Mouse (Mus musculus) right cerebral cortex, postnatal 10 days (tissue): ENCODE data around the gene Anapc15-ps.

Experiments
- DNase-seq, 2 experiments: peaks; one replicate each; pipeline ENCODE4 v3.0.0; 2021; ENCODE audit warnings: low spot score in 2 of 2

The Anapc15-ps gene

GRCm38 (mm10) chr10:95689833-95690232 lies 16.6 kb upstream of the Anapc15-ps start:
- no peak for DNase-seq

DNA sequence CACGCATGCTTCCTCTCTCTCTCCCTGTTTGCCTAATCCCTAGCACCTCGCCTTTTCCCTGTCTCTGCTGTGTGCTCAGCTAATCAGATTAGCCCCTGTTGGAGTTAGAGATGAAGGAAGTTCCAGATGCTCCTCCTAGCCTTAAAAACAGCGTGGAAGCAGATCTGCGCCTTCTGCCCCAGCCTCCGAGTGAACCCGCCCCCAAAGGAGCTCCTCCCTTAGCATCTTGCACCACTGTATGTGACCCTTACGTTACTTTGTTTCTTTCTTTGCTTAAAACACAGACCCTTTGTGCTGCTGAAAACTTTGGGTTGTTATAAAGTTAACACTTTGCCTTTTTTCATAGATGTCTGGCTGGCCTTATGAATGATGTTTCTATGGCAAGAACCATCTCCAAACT lies 15.8 kb upstream of the Anapc15-ps start:
- DNase-seq, result no peak

DNA sequence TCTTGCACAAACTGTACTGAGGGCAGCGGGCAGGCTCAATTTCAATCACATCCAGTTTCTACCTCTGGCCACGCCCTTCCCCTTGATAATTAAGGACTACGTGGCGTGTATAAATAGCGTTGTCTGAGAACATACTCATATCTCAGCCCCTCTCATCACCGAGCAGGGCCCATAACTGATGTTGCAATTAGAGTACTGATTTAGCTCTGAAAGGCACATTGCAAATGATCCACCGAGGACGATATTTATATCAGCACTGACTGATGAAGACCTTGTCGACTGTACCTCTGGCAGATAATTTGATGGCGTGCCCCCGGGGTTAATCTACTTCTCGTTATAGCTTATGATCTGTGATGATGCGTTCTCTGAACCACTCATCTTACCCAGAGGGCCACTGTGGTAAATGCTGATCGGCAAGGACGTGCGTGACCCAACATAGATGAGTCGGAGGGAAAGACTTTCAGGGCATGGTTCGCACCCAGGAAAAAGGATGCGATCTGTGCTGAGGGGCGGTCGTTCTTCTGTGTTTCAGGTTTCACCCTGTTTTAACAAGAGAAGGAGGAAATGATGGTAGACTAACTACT lies 14.4 kb upstream of the Anapc15-ps start:
- DNase-seq, result no peak

DNA sequence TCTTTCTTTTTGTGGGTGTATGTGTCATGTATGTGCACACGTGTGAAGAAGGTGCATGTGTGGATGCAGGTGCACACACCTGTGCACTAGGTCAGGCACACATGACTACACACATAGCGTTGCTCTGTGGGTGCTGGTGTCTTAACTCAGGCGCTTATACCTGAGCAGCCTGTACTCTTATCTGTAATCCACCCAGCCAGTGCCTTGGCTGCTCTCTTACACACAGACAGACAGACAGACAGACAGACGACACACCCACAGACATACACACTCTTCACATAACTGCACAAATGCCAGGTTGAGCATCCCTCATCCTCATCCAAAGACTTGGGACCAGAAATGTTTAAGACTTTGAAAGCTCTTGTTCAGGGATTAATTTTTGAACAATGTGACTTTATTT lies 12.8 kb upstream of the Anapc15-ps start:
- DNase-seq, result no peak

- no peak for DNase-seq
These were observed 11.7 kb upstream of the Anapc15-ps start for GRCm38 (mm10) chr10:95684782-95685555.

GRCm38 (mm10) chr10:95684250-95684649 lies 11.0 kb upstream of the Anapc15-ps start:
- no peak for DNase-seq

GRCm38 (mm10) chr10:95683735-95684134 lies 10.5 kb upstream of the Anapc15-ps start:
- DNase-seq, result no peak

- no peak for DNase-seq
These were observed 9.7 kb upstream of the Anapc15-ps start for GRCm38 (mm10) chr10:95682964-95683363.

DNA sequence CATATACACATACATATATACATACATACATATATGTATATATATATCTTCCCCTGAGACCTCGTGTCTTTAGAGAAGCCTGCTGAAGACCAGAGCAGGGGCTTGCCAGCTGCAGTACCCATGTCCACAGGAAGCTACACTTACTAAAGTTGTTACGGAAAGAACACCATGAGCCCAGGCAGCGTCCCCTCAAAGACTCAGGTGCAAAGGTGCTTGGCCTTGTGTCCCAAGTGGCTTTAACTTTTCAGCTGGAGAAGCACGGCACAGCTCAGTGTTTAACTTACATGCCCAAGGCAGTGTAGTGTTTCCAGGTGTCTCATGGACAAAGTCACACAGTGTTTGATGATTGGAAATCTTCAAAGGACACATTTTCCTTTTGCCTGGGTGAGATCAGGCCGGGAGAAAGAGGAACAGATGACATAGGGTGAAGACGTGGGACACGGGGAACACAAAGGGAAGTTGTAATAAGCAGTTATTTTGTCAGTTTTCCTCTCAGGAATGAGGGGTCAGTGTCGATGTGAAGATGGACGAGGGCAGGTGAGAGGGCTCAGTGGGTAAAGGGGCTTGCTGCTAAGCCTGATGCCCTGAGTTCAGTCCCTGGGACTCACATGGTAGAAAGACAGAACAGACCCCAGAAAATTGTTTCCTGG lies 9.0 kb upstream of the Anapc15-ps start:
- no peak for DNase-seq

- DNase-seq, result no peak
These were observed 8.2 kb upstream of the Anapc15-ps start for GRCm38 (mm10) chr10:95681481-95681880.

DNA sequence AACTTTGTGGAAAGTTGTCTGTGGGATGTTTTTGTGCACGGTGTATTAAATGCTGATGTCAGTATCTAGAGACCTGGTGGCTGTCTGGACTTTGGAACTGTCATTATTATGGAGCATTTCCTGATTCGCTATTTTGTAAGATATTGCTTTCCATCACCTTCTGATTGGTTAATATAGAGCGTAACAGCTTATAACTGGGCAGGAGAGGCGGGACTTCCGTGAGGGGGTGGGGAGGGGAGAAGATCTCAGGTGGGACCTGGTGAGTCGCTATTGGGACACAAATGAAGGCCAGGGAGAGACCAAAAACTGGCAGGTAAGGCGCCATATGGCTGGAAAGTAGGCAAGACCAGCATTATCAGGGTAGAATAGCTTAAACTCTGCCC lies 7.8 kb upstream of the Anapc15-ps start:
- DNase-seq, result no peak

GRCm38 (mm10) chr10:95680153-95681057 lies 7.2 kb upstream of the Anapc15-ps start:
- DNase-seq, result peak; percentile 68 to 81

DNA sequence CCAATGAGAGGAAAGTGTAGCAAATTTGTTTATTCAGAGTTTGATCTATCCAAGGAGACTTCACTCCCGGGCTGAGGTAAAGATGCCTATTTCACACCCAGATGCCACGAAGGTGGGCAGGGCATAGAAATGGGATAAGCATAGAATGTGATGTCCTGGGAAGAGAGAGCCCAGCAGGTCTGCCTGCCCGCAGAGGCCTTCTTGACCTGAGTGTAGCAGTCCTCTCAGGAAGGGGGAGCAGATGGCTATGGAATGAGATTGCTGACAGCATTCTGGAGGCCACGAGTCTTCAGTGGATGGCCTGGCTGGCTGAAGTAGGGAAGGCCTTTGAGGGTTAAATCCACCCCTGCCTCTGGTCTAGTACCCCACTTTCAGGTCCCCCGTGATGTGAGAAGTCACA lies 5.9 kb upstream of the Anapc15-ps start:
- no peak for DNase-seq

DNA sequence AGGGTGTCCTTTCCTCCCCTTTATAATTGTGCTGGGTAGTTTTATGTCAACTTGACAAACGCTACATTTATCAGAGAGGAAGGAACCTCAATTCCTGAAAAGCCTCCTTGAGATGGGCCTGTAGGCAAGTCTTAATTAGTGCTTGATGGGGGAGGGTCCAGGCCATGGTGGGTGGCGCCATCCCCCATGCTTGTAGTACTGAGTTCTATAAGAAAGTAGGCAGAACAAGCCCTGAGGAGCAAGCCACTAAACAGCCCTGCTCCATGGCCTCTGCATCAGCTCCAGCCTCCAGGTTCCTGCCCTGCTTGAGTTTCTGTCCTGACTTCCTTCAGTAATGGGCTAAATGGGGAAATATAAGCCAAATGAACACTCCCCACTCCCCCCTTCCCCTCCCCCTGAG lies 5.4 kb upstream of the Anapc15-ps start:
- DNase-seq, result no peak

- DNase-seq, result no peak
These were observed 5.0 kb upstream of the Anapc15-ps start for GRCm38 (mm10) chr10:95678241-95678640.

DNA sequence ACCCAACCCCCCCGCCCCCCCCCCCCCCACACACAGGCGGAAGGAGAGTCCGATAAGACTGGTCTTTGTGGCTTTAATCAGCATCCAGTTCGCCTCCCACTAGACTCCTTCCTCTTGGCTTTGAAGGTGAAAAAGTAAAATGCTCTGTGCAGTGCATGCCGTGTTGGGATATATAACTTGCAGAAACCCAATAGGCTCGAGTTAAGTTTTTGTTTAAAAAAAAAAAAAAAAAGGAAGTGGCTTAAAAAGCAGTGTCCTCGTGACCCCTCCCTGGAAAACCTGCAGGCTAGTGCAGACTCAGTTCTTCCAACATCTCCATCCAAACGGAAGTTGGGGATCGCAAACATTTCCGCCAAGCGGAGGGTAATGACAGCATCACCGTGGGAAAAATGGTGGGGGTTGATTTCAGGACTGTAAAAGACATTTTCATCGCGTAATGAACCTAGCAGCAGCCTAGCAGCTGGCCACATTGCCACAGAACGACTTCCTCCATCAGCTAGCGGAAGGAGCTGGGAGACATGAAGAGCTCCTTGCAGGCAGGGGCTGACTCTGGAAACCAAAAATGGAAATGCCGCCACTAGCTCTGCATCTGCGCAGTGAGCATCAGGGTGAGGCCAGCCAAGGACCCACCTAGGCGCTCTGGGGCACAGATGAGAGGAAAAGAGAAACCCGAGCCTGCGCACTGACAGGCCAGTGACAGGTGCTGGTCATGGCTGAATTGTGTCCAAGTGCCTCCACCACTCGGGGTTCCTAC lies 4.3 kb upstream of the Anapc15-ps start:
- peak; percentile 53 to 61 for DNase-seq

GRCm38 (mm10) chr10:95676991-95677355 lies 3.7 kb upstream of the Anapc15-ps start:
- no peak for DNase-seq

DNA sequence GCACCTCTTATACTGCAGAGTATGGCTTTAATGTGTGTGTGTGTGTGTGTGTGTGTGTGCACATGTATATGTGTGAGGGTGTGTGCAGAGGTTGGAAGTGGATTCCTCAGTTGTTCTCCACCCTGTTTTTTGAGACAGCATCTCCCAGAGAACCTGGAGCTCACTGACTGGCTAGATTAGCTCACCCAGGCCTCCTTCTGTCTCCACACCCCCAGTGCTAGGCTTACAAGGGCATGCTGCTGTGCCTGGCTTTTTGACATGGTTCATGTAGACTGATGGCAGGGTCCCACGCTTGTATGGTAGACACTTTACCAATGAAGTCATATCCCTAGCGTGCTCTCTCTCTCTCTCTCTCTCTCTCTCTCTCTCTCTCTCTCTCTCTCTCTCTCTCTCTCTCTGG lies 3.1 kb upstream of the Anapc15-ps start:
- DNase-seq, result no peak

DNA sequence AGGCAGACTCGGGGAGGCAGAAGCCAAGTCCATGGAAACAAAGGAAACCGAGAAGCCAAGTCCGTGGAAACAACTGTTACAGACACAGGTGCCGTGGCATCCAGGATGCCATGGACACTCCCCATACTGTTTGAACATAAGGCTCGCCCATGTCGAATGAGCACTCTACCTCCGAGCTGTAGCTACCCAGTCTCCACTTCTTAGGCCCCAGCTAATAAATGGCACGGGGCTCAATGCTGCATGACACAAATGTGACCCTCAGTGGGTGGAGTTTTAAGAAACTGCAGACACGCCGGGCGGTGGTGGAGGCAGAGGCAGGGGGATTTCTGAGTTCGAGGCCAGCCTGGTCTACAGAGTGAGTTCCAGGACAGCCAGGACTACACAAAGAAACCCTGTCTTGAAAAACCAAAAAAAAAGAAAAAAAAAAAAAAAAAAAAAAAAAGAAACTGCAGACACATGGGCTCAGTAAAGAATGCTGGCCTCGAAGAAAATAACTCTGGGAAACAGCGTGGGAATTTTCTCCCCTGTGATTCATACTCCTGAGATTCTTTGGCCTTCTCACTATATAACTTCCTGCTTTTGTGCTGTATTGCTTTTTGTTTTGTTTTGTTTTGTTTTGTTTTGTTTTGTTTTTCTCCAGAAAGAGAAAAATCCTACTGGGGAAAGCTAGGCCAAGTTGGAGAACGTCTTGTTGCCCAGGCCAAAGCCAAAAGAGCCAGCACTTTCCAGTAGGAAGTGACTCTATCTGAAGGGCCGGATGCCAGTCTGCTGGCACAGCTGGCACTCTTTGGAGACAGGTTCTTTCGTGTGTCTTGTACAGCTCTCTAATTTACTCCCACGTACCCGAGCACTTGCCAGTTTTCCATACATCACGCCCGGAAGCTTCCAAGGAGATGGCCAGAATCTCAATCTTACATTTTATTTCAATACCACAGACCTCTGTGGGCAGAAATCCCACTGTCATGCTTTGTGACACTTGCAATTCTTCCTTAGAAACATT lies 2.2 kb downstream of the Anapc15-ps start:
- peak; percentile 47 for DNase-seq

- no peak for DNase-seq
These were observed 3.4 kb downstream of the Anapc15-ps start for GRCm38 (mm10) chr10:95669872-95670271.
